Mouse (Mus musculus) megakaryocyte, embryonic 14.5 days (primary cell): ENCODE data around the gene Senp5. TPM values are rescaled to one million over a fixed set of nuclear protein-coding genes. Genes with fewer than 3 reads are reported as not detected.
A peak's percentile ranks its signal among the peaks of the same experiment; 100 is the strongest.
"Not testable (repeated sequence)": the region's sequence is repeated elsewhere in the genome, so short reads cannot be mapped to it uniquely, and the experiment has no call there.

Experiments used
- H3K27me3 ChIP-seq: replicated peaks from 2 replicates; pipeline ENCODE3; 2012; ENCODE audit warnings: inconsistent platforms
- H3K36me3 ChIP-seq: replicated peaks from 2 replicates; pipeline ENCODE3; 2012; ENCODE audit warnings: low read length, inconsistent platforms, mixed read lengths
- H3K4me1 ChIP-seq: 2 replicates; pipeline ENCODE4 v1.6.1; 2012; ENCODE audit warnings: inconsistent platforms
- H3K4me3 ChIP-seq: replicated peaks from 2 replicates; pipeline ENCODE3; 2012; ENCODE audit warnings: moderate library complexity, mild to moderate bottlenecking, inconsistent platforms
- H3K9me3 ChIP-seq: 2 replicates; pipeline ENCODE4 v1.6.1; 2012; ENCODE audit warnings: inconsistent platforms
- FLI1 ChIP-seq: IDR thresholded peaks from 2 replicates; pipeline ENCODE4 v1.6.1; 2012; ENCODE audit warnings: low read length, inconsistent platforms, mixed read lengths
- GATA1 ChIP-seq: IDR thresholded peaks from 3 replicates; pipeline ENCODE4 v1.6.1; 2012; ENCODE audit warnings: mixed read lengths, low read length, inconsistent platforms, borderline replicate concordance
- polyA plus RNA-seq: library from polyadenylated mRNA; stranded (reverse); fragments of >175 nt; gene quantifications from 2 replicates; pipeline ENCODE4 v1.2.3, GENCODE M21; 2012; ENCODE audit warnings: low replicate concordance; ENCODE audit not compliant: insufficient read depth

Senp5 gene
- polyA plus RNA-seq, 1 experiment, result 1.5 TPM

DNA sequence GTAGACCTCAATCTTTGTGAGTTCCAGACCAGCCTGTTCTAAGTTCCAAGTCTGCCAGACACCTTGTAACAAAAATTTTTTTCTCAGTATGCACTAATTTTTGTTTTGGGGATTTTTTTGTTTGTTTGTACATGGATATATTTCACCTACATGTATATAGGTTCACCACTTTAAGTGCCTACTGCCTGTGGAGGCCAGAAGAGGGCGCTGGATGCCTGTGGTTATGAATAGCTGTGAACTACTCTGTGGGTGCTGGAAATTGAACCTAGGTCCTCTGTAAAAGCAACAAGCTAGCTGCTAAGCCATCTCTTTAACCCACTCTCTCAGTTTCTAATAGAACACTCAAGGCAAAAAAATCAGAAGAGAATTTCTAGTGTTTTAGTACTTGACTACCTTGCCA is 11.0 kb downstream of the Senp5 start:
- Histone ChIP-seq H3K4me1 (peaks cover 6% of the 10 kb centered on the region), H3K4me3 (no peak overlapping the region), H3K27me3 (no peaks in the 10 kb centered on the region), H3K9me3 (no peaks in the 10 kb centered on the region), H3K36me3 (peaks cover 68% of the 10 kb centered on the region)
- TF ChIP-seq FLI1, result no peak
- TF ChIP-seq GATA1, result no peak

DNA sequence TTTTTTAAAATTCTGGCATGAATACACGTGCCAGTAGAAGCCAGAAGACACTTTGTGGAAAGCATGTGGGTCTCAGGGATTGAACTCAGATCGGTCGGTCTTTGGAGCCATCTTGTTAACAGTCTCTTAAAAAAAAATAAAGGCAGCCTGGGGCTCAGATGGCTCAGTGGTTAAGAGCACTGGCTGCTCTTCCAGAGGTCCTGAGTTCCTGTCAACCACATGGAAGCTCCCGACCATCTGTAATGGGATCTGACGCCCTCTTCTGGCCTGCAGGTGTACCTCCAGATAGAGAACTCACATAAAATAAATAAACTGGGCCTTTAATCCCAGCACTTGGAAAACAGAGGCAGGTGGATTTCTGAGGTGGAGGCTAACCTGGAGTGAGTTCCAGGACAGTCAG is 22.1 kb downstream of the Senp5 start:
- Histone ChIP-seq H3K4me3 (no peak overlapping the region), H3K36me3 (peaks cover 64% of the 10 kb centered on the region)
- TF ChIP-seq FLI1 (no peak), GATA1 (no peak)

DNA sequence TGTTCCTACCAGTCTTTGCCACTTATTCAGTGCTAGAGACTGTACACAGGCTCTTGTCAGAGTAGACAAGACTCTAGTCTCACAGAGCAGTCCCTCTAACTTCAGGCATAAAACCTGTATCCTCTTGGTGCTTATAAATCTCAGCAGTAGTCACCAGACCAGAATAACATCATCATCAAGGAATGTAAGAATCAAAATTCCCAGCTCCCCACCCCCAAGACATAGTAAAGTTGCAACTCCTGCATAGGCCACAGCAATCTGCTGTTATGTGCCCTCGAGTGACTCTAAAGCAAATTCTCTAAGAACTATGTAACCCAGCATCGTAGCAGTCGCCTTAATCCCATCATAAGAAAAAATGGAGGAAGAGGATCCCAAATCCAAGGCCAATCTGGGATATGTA is 23.6 kb downstream of the Senp5 start:
- no peaks in the 10 kb centered on the region for H3K9me3 ChIP-seq
- no peaks in the 10 kb centered on the region for H3K4me1 ChIP-seq
- peaks cover 64% of the 10 kb centered on the region for H3K36me3 ChIP-seq
- no peaks in the 10 kb centered on the region for H3K27me3 ChIP-seq
- TF ChIP-seq GATA1, result no peak
- no peak for TF ChIP-seq FLI1
- no peak overlapping the region for H3K4me3 ChIP-seq

More for the DNA sequence above, 22.1 kb downstream of the Senp5 start:
- Histone ChIP-seq H3K27me3 (no peaks in the 10 kb centered on the region), H3K4me1 (no peaks in the 10 kb centered on the region), H3K9me3 (no peaks in the 10 kb centered on the region)

DNA sequence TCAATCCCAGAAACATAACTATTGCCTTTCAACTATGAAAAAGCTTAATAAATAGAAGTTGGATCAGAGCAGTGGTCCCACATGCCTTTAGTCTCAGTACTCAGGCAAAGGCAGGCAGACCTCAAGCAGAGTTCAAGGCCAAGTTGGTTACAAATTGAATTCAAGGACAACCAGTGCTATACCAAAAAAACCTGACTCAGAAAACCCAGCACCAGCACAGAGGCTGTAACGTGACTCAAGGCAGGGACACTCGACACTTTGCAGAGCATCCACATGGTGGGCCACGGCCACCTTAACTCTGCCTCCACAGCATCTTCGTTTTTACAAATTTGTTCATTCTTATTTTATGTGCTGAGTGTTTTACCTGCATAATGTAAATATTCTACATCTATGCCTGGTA is 27.8 kb downstream of the Senp5 start:
- Histone ChIP-seq H3K9me3 (no peaks in the 10 kb centered on the region), H3K36me3 (peaks cover 79% of the 10 kb centered on the region), H3K27me3 (no peaks in the 10 kb centered on the region), H3K4me1 (no peaks in the 10 kb centered on the region), H3K4me3 (no peak overlapping the region)
- no peak for TF ChIP-seq FLI1
- TF ChIP-seq GATA1, result no peak

DNA sequence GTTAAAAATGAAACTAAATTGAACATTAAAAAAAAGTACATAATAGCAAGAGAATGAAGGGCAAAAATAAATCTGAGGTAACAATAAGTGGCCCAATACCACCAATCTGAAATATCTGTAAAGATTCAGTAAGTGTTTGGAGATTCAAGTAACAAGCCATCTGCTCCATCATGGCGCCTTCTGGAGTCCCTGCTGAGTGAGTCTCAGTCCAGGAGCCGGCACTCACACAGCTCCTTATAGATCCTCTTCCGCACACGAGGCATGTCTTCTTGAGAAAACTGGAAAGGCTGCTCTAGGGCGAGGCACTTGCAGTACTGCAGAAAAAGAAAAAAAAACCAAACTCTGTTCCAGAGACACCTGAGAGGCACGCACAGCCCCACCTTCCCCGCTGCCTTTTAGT is 39.9 kb downstream of the Senp5 start:
- Histone ChIP-seq H3K36me3 (peaks cover 98% of the 10 kb centered on the region), H3K9me3 (no peaks in the 10 kb centered on the region), H3K4me1 (no peaks in the 10 kb centered on the region), H3K4me3 (no peak overlapping the region), H3K27me3 (no peaks in the 10 kb centered on the region)
- TF ChIP-seq FLI1, result no peak
- no peak for TF ChIP-seq GATA1

DNA sequence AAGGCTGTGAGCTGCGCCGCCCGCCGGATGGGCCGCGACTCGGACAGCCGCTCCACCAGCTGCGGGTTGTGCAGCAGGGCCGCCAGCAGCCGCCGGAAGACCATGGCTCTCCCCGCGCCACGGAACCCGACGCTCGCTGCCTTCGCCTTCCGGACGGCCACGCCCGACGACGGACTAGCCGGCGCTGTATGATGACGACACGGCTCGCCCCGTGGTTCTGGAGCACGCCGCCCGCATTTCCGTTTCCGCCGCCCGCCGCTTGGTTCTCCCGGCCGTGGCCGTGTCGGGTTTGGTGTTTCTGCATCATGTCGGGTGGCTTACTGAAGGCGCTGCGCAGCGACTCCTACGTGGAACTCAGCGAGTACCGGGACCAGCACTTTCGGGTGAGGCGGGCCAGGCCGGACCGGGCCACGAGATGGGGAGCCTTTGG is 54.7 kb downstream of the Senp5 start, which contains the start of the genes 0610012G03Rik and Ncbp2:
Gene 0610012G03Rik, minus strand, starts transcription at position 150 of the 430 bp plus-strand sequence.
Gene Ncbp2, plus strand, starts transcription at position 169 of the 430 bp plus-strand sequence.
- H3K4me3 ChIP-seq, result peak within 1 kb of the TSS; percentile 97
- H3K9me3 ChIP-seq, result no peaks in the 10 kb centered on the region
- peaks cover 60% of the 10 kb centered on the region for H3K4me1 ChIP-seq
- H3K36me3 ChIP-seq, result peaks cover 49% of the 10 kb centered on the region
- H3K27me3 ChIP-seq, result no peaks in the 10 kb centered on the region
- TF ChIP-seq FLI1 (peak; percentile 50; the same call in 1 of the 2 replicates), GATA1 (no peak)

DNA sequence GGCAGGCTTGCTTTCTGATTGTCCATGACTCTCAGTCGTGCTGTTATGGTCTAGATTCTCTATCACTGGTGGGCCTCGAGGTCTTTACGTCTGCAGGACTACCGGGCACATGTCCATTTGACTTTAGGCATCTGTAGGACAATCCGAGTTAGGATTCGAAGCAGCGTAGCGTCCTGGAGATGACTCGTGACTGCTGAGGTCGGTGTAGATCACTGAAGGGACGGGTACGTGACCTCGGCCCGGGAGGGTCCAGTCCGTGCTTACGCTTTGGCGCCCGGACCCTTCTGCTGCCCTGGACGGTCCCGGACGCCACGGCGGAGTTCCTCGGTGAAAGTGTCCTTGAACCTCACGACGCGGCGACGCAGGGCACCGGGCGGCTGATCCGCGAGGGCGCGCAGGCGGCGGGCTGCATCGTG is 55.2 kb downstream of the Senp5 start:
- Histone ChIP-seq H3K27me3 (peaks cover 2% of the 10 kb centered on the region), H3K4me1 (peaks cover 63% of the 10 kb centered on the region), H3K9me3 (no peaks in the 10 kb centered on the region), H3K4me3 (peak overlapping the region; percentile 97), H3K36me3 (peaks cover 48% of the 10 kb centered on the region)
- TF ChIP-seq FLI1 (no peak), GATA1 (no peak)

DNA sequence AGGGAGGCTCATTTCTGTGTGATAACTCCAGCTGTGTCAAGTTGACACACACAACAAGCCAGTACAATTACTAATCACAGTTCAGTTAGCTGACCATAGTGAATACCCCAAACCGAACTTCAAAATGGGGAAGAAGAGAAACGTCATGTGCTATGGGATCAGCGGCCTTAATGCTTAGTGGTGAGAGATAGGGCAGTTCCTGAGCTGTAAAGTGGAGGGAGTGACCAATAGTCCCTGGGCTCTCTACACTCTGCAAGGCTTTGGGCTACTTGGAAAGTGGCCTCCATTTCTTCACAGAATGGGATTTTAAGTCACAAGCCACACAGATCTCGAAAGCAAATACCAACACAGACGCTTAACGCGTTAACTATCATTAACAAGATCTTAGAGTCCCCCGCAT is 55.8 kb downstream of the Senp5 start:
- no peaks in the 10 kb centered on the region for H3K9me3 ChIP-seq
- peaks cover 2% of the 10 kb centered on the region for H3K27me3 ChIP-seq
- H3K36me3 ChIP-seq, result peaks cover 44% of the 10 kb centered on the region
- H3K4me1 ChIP-seq, result peaks cover 63% of the 10 kb centered on the region
- no peak for TF ChIP-seq FLI1
- no peak for TF ChIP-seq GATA1
- H3K4me3 ChIP-seq, result peak overlapping the region; percentile 97

DNA sequence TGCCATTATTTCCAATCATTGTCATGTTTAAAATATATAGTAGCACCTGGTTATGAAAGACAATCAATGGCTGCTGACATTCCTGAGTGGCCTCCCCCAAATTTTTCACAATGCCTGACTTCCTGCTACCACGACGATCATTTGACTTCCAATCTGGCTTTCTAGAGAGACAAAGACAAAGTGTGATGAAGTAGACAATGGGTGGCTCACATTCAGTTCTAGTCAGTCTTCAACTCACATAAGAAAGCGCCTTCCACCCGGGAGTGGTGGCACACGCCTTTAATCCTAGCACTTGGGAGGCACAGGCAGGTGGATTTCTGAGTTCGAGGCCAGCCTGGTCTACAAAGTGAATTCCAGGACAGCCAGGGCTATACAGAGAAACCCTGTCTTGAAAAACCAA is 57.1 kb downstream of the Senp5 start:
- Histone ChIP-seq H3K4me1 (peaks cover 71% of the 10 kb centered on the region), H3K36me3 (peaks cover 33% of the 10 kb centered on the region)
- not testable (repeated sequence) for H3K4me3 ChIP-seq, H3K27me3 ChIP-seq, H3K9me3 ChIP-seq

DNA sequence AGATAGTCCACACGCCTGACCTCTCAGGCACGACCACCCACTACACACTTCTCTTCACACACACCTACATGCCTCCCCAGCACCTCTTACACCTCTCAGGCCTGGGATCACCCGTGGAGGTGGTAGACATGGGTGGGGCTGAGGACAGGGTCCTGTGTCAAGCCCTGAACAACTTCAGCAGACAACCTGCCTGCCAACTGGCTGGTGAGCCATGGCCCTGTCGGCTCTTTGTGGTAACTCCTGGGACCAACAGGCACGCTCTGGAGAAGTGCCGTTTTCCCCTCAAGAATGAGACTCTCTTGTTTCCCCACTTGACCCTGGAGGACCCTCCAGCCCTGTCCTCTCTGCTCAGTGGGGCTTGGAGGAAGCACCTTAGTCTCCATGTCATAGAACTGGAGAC is 57.7 kb downstream of the Senp5 start:
- no peaks in the 10 kb centered on the region for H3K9me3 ChIP-seq
- H3K4me1 ChIP-seq, result peaks cover 72% of the 10 kb centered on the region
- no peak for TF ChIP-seq GATA1
- TF ChIP-seq FLI1, result no peak
- peak overlapping the region; percentile 31 for H3K4me3 ChIP-seq
- peaks cover 27% of the 10 kb centered on the region for H3K36me3 ChIP-seq
- peaks cover 8% of the 10 kb centered on the region for H3K27me3 ChIP-seq
